Mouse (Mus musculus) lung, postnatal 0 days (tissue): ENCODE data around the gene Iqsec1.

Source experiments
- CTCF ChIP-seq: IDR thresholded peaks from 2 replicates; pipeline ENCODE4 v1.5.1; 2016; ENCODE audit warnings: antibody characterized with exemption, mild to moderate bottlenecking
- EP300 ChIP-seq: IDR thresholded peaks from 2 replicates; pipeline ENCODE4 v1.6.1; 2016; ENCODE audit warnings: antibody characterized with exemption, mild to moderate bottlenecking, control low read depth

GRCm38 (mm10) chr6:90700737-90701136, 287.7 kb downstream of the Iqsec1 start:
- TF ChIP-seq CTCF = no peak
- TF ChIP-seq EP300 = no peak
